Mouse (Mus musculus): ENCODE measurements around the gene Map2k5.

GRCm38 (mm10) chr9:63356278-63356677, 21.4 kb downstream of the Map2k5 start:
- TF ChIP-seq POLR2A (IDR thresholded peaks at IDR 0.05; ENCODE audit: borderline replicate concordance, low read depth, low read length) = no peak
- TF ChIP-seq CTCF (IDR thresholded peaks at IDR 0.05; ENCODE audit: low read depth, low read length) = no peak

All from bone marrow macrophage, adult 2 months (primary cell).